Mouse (Mus musculus) ovary, postnatal 14 days (tissue): Measurements from ENCODE around the gene Gpd1l.
"Not testable (repeated sequence)": the region's sequence is repeated elsewhere in the genome, so short reads cannot be mapped to it uniquely, and the experiment has no call there.

Source experiments
- DNase-seq: peaks from one replicate; pipeline ENCODE4 v3.0.0; 2022; ENCODE audit warnings: low spot score

Gene Gpd1l

DNA sequence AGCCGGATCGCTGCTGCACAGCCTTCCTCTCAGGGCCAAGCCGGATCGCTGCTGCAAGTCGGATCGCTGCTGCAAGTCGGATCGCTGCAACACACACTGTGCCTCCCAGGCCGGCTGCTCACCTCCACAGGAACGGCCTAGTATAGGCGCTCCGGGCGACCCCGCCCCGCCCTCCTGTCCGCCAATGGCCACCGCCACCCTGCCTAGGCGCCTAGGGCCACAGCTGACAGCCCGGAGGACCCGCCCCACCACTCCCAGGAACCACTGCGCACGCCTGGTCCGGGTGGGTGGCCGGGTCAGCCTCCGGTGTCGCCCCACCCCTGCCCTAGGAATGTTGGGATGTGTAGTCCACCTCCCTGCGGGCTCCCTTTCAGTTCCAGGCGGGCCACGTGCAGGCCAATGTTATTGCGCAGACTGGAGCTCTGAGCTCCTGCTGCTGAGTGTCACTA lies at the start of gene Gpd1l:
Gpd1l (minus strand) TSS at position 265 of the 449 bp plus-strand sequence.
- peak; percentile 91 for DNase-seq

DNA sequence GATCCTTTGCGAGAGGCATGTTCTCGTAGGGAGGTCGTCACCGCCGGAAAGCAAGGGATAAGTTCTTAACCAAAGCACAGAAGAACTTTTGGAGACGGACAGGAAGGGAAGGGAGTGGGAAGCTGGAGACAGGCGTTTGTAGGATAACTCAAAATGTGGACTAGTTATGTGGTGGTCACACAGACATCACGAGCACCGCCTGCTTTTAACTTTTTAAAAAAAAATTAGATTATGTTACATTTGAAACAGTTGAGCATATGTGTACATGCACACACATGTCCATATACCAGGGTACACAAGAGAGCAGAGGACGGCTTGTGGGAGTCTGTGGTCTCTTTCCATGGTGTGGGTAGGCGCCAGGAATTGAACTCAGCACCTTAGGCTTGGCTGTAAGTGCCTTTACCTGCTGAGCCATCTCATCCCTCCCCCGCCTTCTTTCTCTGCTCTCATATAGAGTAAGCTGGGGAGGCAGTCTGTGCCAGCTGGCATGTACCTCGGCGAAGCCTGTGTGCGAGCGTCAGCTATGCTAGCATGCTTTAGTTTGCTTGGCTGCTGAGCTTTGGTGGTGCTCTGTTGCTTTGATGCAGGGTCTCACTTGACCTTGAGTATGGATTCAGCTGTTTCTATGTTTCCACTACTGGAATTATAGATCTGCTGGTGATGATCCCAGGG lies 49.0 kb upstream of the Gpd1l start, which contains the start of gene Rps27rt:
Rps27rt (minus strand) TSS at position 51 of the 672 bp plus-strand sequence.
- no peak for DNase-seq

- DNase-seq, result no peak
These were observed 46.2 kb upstream of the Gpd1l start for GRCm38 (mm10) chr9:114979969-114980368.

DNA sequence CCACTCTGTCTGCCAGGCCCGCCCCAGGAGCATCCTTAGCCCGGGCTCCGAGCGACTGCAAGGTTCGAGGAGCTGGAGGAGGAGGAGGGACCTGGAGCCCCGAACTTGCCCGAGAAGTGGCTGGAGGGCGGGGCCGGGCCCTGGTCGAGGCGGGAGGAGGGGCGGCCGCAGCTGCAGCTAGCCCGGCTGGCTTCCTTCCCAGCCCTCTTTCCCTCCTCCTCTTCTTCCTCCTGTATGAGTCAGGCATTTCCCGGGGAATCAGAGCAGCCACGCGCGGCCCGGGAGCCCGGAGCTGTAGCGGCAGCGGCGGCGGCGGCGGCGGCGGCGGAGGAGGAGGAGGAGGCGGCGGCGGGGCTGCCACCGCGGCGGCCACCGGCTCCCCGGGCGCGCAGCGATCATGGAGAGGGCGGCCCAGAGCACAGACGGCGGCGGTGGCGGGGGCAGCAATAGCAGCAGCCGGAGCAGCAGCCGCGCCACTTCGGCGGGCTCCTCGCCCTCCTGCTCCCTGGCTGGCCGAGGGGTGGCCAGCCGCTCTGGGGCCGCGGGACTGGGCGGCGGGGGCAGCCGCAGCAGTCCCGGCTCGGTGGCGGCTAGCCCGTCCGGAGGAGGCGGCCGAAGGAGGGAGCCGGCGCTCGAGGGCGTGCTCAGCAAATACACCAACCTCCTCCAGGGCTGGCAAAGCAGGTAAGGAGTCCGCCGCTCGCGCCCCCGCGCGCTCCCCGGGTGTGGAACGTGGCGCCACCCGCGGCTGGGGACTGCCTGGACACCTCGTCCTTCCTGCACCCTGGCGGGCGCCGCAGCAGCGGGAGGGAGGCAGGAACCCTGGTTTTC lies 44.7 kb upstream of the Gpd1l start, which contains the start of gene Osbpl10:
Osbpl10 (plus strand) TSS at position 289 of the 831 bp plus-strand sequence.
- peak; percentile 70 for DNase-seq

DNA sequence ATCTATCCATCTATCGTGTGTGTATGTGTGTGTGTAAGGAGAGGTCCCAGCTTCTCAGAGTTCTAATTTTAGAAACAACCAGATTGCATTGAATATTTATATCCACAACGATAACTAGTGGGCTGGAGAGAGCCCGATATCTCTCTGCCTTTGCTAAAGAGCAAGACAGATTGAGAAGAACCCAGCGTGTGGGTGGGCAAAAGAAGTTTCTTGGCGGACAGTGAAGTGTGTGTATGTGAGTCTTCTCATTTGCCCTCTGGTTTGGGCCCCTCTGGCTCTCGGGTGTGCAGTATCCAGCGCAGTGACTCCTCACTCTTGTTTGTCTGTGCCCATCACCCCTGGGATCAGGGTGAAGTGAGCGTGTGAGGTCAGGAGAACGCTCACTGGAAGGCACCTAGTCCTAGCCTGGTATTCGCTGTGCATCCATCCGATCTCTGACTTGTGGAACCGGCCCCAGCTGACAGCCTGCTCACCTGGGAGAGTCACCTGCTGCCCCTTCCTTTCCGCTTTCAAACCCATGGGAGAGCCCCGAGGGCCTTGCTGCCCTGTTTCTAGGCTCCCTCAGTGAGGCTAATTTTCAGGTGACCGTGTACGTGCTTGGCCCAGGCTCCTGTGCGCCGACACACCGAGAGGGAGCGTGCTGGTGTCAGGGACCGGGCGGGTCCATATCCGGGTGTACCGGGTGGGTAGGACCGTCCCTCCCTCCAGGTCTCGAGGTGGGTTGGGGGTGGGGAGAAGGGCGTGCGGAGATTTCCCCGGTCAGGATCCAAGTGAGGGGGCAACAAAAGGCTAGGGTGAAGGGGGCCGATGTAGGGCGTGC lies 43.9 kb upstream of the Gpd1l start:
- no peak for DNase-seq

- not testable (repeated sequence) for DNase-seq
These were observed 32.5 kb upstream of the Gpd1l start for GRCm38 (mm10) chr9:114966286-114966685.

- DNase-seq, result no peak
These were observed 30.3 kb upstream of the Gpd1l start for GRCm38 (mm10) chr9:114964093-114964492.

DNA sequence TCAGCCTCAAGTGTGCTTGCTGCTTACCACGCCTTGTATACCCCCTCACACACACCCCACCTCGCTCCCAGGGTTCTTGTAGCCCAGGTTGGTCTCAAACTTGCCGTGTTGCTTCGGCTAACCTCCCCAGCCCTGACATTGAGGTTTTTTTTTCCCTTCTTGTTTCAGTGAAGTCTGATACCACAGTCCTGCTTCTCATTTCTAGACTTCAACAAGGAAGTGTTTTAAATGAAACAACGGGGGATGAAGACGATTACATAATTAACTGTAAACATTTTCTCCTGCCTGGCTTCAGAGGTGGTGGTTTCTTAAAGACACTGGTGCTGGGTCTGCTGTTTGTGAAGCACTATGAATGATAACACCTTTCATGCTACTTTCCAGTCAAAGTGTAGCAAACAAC lies 27.1 kb upstream of the Gpd1l start:
- no peak for DNase-seq

- no peak for DNase-seq
These were observed 26.4 kb upstream of the Gpd1l start for GRCm38 (mm10) chr9:114960043-114960789.

- DNase-seq, result peak; percentile 22
These were observed 23.2 kb upstream of the Gpd1l start for GRCm38 (mm10) chr9:114956945-114957344.

- no peak for DNase-seq
These were observed 21.6 kb upstream of the Gpd1l start for GRCm38 (mm10) chr9:114955340-114955739.

DNA sequence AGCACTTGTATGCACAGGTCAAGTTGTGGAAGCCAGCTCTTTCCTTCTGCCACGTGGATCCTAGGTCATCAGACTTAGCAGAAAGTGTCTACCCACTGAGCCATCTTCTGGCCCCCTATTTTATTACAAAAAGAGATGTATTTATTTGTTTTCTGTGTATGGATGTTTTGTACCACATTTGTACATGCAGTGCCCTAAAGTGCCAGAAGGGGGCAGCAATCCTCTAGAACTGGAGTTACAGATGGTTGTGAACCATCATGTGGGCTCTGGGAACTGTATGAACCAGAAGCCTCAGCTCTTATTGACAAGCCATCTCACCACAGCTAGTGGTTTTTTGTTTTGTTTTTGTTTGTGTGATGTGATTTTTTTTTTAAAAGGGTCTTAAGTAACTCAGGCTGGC lies 19.1 kb upstream of the Gpd1l start:
- DNase-seq, result no peak

DNA sequence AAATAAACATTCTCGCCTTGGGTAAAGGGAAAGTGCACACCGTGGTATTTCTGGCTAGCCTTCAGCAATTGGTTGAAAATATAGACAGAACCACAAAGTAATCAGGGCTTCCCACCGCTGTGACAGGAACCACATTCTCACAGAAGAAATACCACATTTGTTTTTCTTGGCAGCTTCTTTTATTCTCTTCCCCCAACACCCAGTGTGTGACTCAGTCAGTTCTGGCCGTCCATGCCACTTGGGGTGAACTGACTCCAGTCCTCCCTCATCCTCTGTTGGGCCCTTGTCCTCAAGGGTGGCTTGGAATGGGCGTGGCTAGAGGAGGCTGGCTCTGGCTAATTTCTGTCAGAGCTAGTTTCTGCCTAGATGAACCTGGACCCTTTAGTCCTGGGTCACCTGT lies 14.6 kb upstream of the Gpd1l start:
- no peak for DNase-seq

DNA sequence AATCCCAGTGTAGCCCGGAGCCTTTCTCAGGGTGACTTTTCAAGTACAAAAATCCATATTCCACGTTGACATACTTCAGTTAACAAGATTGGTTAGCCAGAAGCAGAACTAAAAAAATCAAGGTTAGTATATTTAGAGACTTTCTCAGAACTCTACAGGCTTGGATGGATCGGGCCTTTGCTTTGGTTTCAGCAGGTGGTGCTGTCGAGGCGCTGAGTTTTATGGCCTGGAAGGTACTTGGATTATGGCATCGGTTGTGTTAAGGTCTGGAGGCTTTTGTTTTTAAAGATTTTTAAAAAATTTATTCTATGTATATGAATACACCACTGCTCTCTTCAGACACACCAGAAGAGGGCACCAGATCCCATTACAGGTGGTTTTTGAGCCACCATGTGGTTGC lies 11.8 kb upstream of the Gpd1l start:
- no peak for DNase-seq

GRCm38 (mm10) chr9:114944642-114945041 lies 10.9 kb upstream of the Gpd1l start:
- DNase-seq, result no peak

DNA sequence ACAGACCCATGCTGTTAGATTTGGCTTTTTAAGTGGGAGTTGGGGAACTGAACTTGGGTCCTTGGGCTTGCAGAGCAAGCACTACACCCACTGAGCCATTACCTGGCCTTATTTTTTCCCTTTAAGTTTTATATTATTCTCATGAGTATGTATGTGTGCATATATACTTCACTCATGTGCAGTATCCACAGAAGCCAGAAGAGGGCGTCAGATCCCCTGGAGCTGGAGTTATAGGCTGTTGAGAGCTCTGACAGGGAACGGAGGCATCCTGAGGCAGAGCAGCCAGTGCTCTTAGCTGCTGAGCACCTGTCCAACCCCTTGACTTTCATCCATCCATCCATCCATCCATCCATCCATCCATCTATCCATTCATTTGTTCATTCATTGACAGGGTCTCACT lies 2.9 kb upstream of the Gpd1l start:
- no peak for DNase-seq

GRCm38 (mm10) chr9:114935321-114935720 lies 1.5 kb upstream of the Gpd1l start:
- no peak for DNase-seq

GRCm38 (mm10) chr9:114934231-114934630 lies 444 bp upstream of the Gpd1l start:
- DNase-seq, result no peak

- no peak for DNase-seq
These were observed 607 bp downstream of the Gpd1l start for GRCm38 (mm10) chr9:114933037-114933722.

DNA sequence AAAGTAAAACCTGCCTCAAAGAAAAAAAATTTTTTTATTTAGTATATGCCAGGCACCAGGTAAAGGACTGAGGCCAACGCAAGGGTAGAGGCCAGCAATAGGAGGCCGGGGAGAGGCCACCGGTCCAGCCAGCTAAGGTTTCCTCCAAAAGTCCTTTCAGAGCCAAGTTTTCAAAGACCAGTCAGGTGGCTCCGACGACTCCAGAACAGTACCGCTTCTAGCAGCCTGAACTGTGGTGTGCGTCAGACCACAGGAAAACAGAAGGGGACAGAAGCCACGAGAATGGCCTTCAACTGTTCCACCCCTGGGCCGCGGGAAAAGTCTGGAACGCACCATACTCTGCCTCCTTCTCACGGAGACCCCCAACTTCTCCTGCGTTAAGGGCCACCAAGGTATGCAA lies 1.2 kb downstream of the Gpd1l start:
- DNase-seq, result no peak
